Mouse (Mus musculus): ENCODE measurements around the gene Itch. TPM values are rescaled to one million over a fixed set of nuclear protein-coding genes. Genes with fewer than 3 reads are reported as not detected.
A peak's percentile ranks its signal among the peaks of the same experiment; 100 is the strongest.

The Itch gene
- polyA plus RNA-seq, 1 experiment = 73.3 TPM

- TF ChIP-seq POLR2A (IDR thresholded peaks at IDR 0.05; ENCODE audit: low read depth, low read length) = no peak; the same call in none of the 2 replicates
- no peak for TF ChIP-seq CTCF (IDR thresholded peaks at IDR 0.05; ENCODE audit: borderline replicate concordance, insufficient read depth, low read length)
- H3K4me3 ChIP-seq (ENCODE audit: insufficient read depth, low read length) = peak within 1 kb of the TSS; percentile 66
- no peaks in the 10 kb centered on the region for H3K4me1 ChIP-seq (ENCODE audit: control insufficient read depth, insufficient read depth, low read length)
- H3K27ac ChIP-seq (ENCODE audit: insufficient read depth, low read length) = peak within 1 kb of the TSS; percentile 50
Measured at GRCm38 (mm10) chr2:155276195-155276594, 142.9 kb downstream of the Itch start, which contains the start of gene Map1lc3a. Gene Map1lc3a (plus strand): TSS chr2:155276297.

Other genes starting within 250 kb of the Itch start
- 188 and 219 TPM in 2 replicates for gene Eif2s2, start 240.6 kb upstream of the Itch start, polyA plus RNA-seq (2011; ENCODE audit: insufficient read length, low read depth, missing spikeins)
- 0.21 TPM in 1 of 2 replicates, not detected in the other for gene Gm14226, start 115.2 kb upstream of the Itch start, polyA plus RNA-seq (2011; ENCODE audit: insufficient read length, low read depth, missing spikeins)
- 52.0 and 52.2 TPM in 2 replicates for gene Ahcy, start 59.0 kb upstream of the Itch start, polyA plus RNA-seq (2011; ENCODE audit: insufficient read length, low read depth, missing spikeins)
- gene Dynlrb1, start 103.0 kb downstream of the Itch start, polyA plus RNA-seq (2011; ENCODE audit: insufficient read length, low read depth, missing spikeins) = 498 and 600 TPM in 2 replicates
- gene Map1lc3a, start 142.8 kb downstream of the Itch start, polyA plus RNA-seq (2011; ENCODE audit: insufficient read length, low read depth, missing spikeins) = 134 and 137 TPM in 2 replicates
- gene Pigu, start 223.9 kb downstream of the Itch start, polyA plus RNA-seq (2011; ENCODE audit: insufficient read length, low read depth, missing spikeins) = 40.6 and 43.9 TPM in 2 replicates
- gene Trp53inp2, start 247.6 kb downstream of the Itch start, polyA plus RNA-seq (2011; ENCODE audit: insufficient read length, low read depth, missing spikeins) = 73.2 and 77.7 TPM in 2 replicates

Data from embryonic fibroblast, embryonic 13.5 days (primary cell).